Mouse (Mus musculus) heart, embryonic 12.5 days (tissue): ENCODE results near the gene Hoxd11. TPM values are rescaled to one million over a fixed set of nuclear protein-coding genes. Genes with fewer than 3 reads are reported as not detected.

Experiments used
- ATAC-seq: fragments of 200-750 bp; cut with Nextera tagmentation; 2 replicates; pipeline ENCODE4 v1.8.0; 2017; ENCODE audit warnings: moderate TSS enrichment, moderate library complexity; ENCODE audit not compliant: insufficient number of reproducible peaks, low FRiP score
- H3K27ac ChIP-seq: fragments of 300-500 bp; sonication (generic); 2 replicates; pipeline ENCODE4 v1.5.1; 2016; ENCODE audit warnings: mild to moderate bottlenecking, moderate library complexity; ENCODE audit not compliant: poor library complexity, severe bottlenecking
- H3K27me3 ChIP-seq: fragments of 300-500 bp; sonication (generic); replicated peaks from 2 replicates; pipeline ENCODE4 v1.6.1; 2016; ENCODE audit warnings: mild to moderate bottlenecking, moderate library complexity
- H3K36me3 ChIP-seq: fragments of 300-500 bp; sonication (generic); 2 replicates; pipeline ENCODE4 v1.6.1; 2016; ENCODE audit warnings: mild to moderate bottlenecking, moderate library complexity
- H3K4me1 ChIP-seq: fragments of 300-500 bp; sonication (generic); replicated peaks from 2 replicates; pipeline ENCODE4 v1.6.1; 2016; ENCODE audit warnings: mild to moderate bottlenecking
- H3K4me2 ChIP-seq: fragments of 300-500 bp; sonication (generic); 2 replicates; pipeline ENCODE4 v1.6.1; 2016; ENCODE audit warnings: mild to moderate bottlenecking, moderate library complexity
- H3K4me3 ChIP-seq: fragments of 300-500 bp; sonication (generic); 2 replicates; pipeline ENCODE4 v1.5.1; 2016; ENCODE audit warnings: mild to moderate bottlenecking
- H3K9ac ChIP-seq: fragments of 300-500 bp; sonication (generic); 2 replicates; pipeline ENCODE4 v1.6.1; 2016; ENCODE audit warnings: mild to moderate bottlenecking, moderate library complexity
- H3K9me3 ChIP-seq: fragments of 300-500 bp; sonication (generic); replicated peaks from 2 replicates; pipeline ENCODE4 v1.6.1; 2016; ENCODE audit warnings: mild to moderate bottlenecking, moderate library complexity
- WGBS: fragments of 180-500 bp; shearing (Covaris S2); methylation state at CpG from one replicate; pipeline ENCODE4 v1.1.7; 2016; 5-methylcytosine and 5-hydroxymethylcytosine counted together
- polyA plus RNA-seq: library from polyadenylated mRNA; unstranded; fragments of >200 nt; fragmentation: Nextera tagmentation; extraction: Ambion mirVana; gene quantifications from 2 replicates; pipeline ENCODE4 v1.2.1, GENCODE M21; 2016

Hoxd11 gene
- polyA plus RNA-seq, 1 experiment from 2014 or later, result not detected

DNA sequence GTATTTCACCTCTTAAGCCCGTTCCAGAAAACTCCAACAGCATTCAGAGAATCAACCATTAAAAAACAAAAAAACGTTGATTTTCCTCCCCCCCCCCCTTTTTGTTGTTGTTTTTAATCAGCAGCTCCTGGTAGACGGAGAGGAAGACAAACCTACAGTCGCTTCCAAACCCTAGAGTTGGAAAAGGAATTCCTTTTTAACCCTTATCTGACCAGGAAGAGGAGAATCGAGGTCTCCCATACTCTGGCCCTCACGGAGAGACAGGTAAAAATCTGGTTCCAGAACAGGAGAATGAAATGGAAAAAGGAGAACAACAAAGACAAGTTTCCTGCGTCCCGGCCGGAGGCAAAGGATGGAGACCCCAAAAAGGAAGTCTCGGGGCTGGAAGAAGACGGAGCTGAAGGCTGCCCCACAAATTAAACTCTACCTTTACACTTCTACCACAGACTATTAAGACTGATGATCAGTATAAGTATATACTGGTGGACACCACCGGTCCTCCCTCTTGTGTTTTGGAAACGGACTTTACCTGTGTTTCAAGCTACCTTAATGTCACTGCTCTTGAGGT, 27.1 kb downstream of the Hoxd11 start:
- Histone ChIP-seq H3K27me3 (peaks cover 89% of the 10 kb centered on the region), H3K4me3 (no peak overlapping the region), H3K9me3 (no peaks in the 10 kb centered on the region), H3K27ac (no peak overlapping the region), H3K4me2 (no peak overlapping the region), H3K9ac (no peak overlapping the region), H3K36me3 (no peaks in the 10 kb centered on the region), H3K4me1 (peaks cover 13% of the 10 kb centered on the region)
- no peak for ATAC-seq
- 2% methylated on average over 13 of the region's 13 CpGs for WGBS

DNA sequence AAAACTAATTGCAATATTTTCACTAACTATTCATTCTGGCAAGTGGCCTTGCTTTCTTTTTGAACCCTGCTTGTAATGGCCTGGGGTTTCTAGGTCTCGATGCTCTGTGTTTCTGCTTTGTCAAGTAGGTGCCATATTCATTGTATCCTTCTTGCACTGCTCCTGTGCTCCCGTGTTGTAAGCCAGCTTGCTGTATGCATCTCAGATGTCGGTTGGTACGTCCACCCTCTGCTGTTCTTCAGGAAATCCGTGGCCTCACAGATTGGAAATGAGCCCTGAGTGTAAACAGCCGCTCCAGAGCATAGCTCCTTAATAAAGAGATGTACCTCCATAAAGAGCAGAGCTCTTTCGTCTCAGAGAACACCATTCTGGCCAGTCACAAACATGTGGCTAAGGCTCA, 28.2 kb downstream of the Hoxd11 start:
- no peak overlapping the region for H3K9ac ChIP-seq
- H3K4me2 ChIP-seq, result no peak overlapping the region
- H3K4me3 ChIP-seq, result no peak overlapping the region
- WGBS, result 11% methylated on average over 7 of the region's 7 CpGs
- no peaks in the 10 kb centered on the region for H3K9me3 ChIP-seq
- H3K27me3 ChIP-seq, result peaks cover 96% of the 10 kb centered on the region
- H3K36me3 ChIP-seq, result no peaks in the 10 kb centered on the region
- peaks cover 23% of the 10 kb centered on the region for H3K4me1 ChIP-seq
- no peak for ATAC-seq
- H3K27ac ChIP-seq, result no peak overlapping the region

DNA sequence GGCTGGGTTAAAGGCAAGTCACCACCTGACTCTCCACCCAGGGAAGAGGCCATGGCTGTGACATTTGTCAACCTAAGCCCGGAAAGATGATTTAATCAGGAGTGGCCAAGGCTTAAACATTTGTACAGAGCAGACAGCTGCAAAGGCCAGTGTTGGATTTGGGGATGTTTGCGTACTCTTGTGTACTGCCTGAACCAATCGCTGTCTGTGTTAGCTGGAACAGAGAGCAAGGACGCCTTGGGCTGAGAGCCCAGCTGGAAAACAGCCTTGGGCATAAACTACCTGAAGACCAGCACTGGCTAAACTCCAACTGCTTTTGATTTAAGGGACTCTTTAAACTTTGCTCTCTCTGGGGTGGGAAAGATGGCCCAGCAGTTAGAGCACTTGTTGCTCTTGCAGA, 29.3 kb downstream of the Hoxd11 start:
- ATAC-seq, result no peak
- no peaks in the 10 kb centered on the region for H3K36me3 ChIP-seq
- no peak overlapping the region for H3K4me3 ChIP-seq
- H3K4me2 ChIP-seq, result no peak overlapping the region
- H3K27ac ChIP-seq, result no peak overlapping the region
- no peaks in the 10 kb centered on the region for H3K9me3 ChIP-seq
- H3K4me1 ChIP-seq, result peaks cover 23% of the 10 kb centered on the region
- H3K27me3 ChIP-seq, result peaks cover 93% of the 10 kb centered on the region
- H3K9ac ChIP-seq, result no peak overlapping the region
- 16% methylated on average over 4 of the region's 4 CpGs for WGBS

DNA sequence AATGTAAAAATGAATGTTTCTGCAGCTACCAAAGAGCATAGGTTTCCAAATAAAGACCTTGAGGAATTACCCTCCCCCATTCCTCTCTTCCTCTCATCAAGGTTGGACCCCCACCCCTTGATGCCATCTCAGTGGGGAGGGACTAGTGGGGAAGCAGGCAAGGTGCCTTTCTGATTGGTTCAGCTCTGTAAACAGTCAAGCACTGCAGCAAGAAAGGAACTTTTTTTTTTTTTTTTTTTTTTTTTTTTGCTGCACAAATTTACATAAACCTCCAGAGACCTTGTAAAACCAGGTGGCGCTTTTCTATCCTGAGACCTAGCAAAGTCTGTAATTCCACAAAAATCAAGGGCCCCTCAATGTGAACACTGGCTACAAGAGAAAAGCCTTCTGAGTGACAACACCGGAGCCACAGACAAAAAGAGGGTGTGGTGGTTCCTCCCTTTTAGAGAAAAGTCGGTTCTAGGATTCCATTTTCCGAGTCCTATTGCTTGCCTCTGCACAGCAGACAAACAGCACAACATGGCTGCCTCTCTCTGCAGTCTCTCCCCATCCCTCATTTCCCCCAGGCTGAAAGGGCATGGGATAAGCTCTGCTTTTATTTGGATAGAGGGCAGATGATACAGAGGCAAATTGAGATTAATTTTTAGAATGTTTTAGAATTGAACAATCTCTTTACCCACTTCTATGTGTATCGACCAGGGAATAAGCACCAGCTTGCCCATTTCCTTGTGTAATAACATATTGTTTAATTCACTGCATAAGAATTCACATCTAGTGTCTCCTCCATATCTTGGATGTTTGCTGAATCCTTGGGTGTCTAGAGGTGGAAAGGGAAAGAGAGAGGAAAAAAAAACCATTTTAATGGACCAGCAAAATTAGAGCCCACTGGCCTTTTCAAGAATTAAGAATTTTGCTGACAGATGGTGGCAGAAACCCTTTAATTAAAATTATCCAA, 30.4 kb downstream of the Hoxd11 start:
- Histone ChIP-seq H3K36me3 (no peaks in the 10 kb centered on the region), H3K9me3 (no peaks in the 10 kb centered on the region), H3K27ac (no peak overlapping the region), H3K4me3 (no peak overlapping the region), H3K4me2 (no peak overlapping the region), H3K9ac (no peak overlapping the region), H3K4me1 (peaks cover 20% of the 10 kb centered on the region), H3K27me3 (peaks cover 93% of the 10 kb centered on the region)
- ATAC-seq, result no peak
- WGBS, result 7% methylated on average over 5 of the region's 5 CpGs

DNA sequence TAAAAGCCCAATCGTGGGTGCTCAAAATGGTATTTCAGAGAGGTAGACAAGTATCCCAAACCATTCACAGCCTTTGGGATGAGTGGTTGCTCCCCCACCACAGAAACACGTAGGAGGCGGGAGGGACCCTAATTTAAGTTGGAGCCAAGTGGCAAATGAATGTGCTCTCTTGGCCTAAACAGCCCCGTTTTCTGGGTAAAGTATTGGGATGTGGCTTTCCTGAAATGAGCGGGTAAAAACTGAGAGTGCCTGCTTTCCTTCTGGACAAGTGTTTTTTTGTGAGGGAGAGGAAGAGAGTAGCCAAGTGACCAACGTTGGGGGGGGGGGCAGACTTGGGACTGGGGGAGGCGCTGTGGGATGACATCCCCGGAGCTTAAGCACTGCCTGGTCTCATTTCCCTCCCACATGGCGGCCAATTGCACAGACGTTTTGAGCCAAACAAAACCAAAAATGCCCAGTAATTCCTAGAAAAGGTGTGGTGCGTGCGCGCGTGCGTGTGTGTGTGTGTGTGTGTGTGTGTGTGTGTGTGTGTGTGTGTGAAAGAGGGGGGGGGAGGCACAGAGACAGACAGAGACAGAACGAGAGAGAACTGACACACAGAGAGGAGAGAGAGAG, 31.7 kb downstream of the Hoxd11 start:
- Histone ChIP-seq H3K4me2 (no peak overlapping the region), H3K27ac (no peak overlapping the region), H3K9ac (no peak overlapping the region), H3K36me3 (no peaks in the 10 kb centered on the region), H3K9me3 (no peaks in the 10 kb centered on the region), H3K4me3 (no peak overlapping the region), H3K4me1 (peaks cover 13% of the 10 kb centered on the region), H3K27me3 (peaks cover 94% of the 10 kb centered on the region)
- WGBS, result 2% methylated on average over 16 of the region's 16 CpGs
- no peak for ATAC-seq

DNA sequence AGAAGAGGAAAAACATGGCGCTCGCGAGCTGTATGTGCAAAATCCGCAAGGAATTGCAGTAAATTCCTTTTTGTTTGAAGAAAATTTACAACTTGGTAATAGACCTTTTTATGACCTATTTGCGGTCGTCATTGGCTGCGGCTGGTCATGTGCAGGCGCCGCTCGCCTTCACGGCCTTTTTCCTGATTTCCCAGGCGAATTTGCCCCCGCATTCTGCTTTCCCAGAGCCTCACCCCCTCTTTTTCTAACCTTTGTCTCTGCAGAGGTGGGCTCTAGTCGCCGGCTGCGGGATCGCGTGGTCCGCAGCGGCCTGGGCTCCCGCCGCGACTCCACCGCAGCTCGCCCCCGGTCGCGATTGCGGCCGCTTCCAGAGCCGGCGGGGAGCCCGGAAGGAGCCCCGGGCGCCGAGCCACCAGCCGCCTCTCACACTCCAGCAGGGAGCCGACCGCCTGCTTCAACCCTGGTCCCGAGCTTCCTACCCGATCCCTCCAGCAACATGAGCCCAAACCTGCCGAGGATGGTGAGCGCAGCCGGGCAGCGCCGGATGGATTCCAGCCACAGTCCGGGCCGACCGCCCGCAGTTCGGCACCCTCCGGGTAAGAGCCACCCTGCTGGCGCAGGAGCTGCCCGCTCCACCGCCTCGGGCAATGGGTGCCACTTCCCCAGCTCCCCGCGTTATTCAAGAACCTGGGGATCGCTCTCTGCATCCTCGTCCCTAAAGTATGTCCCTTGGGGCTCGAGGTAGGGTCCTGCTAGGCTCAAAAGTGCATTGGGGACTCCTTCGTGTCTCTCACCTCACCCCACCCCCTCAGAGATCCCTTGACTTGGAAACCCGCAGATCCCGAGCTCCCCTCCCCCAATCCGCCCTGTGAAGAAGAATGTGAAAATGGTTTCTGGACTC, 32.6 kb downstream of the Hoxd11 start, which contains the start of the genes Hoxd3 and Hoxd4:
Gene Hoxd3, plus strand, starts transcription at position 207 of the 901 bp plus-strand sequence.
Gene Hoxd4, plus strand, starts transcription at position 209 of the 901 bp plus-strand sequence.
- peak within 1 kb of the TSS; percentile 51 for H3K4me3 ChIP-seq
- peak within 1 kb of the TSS; percentile 77 for H3K4me2 ChIP-seq
- H3K9ac ChIP-seq, result peak within 1 kb of the TSS; percentile 34; the same call in 1 of the 2 replicates
- peak; percentile 18; the same call in 1 of the 2 replicates for ATAC-seq
- H3K27ac ChIP-seq, result no peak within 1 kb of the TSS
- no peaks in the 10 kb centered on the region for H3K9me3 ChIP-seq
- H3K27me3 ChIP-seq, result peaks cover 95% of the 10 kb centered on the region
- under 1% methylated on average over 65 of the region's 65 CpGs for WGBS
- H3K36me3 ChIP-seq, result no peaks in the 10 kb centered on the region
- peaks cover 13% of the 10 kb centered on the region for H3K4me1 ChIP-seq

DNA sequence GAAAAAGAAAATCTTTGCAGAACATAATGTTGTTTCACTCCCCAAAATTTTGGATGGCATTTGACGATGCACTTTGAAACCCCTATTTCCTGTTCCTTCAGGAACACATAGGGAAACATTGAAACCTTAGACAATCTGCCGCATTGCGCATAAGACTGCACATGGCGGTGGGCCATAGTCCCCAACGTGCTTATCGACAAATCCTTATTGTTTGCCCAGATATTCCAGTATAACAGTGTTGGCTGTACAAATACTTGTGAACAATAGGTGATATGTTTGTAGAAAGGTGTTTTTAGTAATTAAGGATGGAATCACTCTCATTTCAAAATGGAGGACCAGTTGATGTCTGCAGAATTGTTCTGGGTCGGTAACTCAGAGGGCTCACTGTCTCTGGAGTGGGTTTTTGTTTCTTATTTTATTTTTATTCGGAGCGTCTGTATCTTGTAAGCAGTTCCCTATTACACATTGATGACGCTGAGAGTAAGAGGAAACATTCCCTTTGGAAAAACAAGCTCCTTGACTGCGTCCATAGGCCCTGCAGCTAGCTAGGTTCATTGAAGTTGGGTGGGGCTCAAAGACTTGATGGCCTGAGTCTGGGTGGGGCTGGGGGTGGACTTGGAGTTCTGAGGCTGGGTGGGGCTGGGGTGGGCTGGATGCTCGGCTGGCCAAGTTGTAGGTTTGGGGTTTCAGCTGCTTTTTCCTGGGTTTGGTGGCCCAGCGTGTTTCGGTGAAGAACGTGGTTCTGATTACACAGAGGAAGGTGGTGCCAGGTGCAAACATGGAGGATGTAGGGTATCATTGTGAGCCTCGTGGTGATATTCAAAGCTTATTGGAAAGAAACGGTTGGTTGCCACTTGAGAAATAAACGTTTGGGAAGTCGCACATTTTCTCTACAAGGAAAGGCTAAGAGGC, 34.1 kb downstream of the Hoxd11 start:
- Histone ChIP-seq H3K9ac (no peak overlapping the region), H3K4me1 (peaks cover 13% of the 10 kb centered on the region), H3K27me3 (peaks cover 96% of the 10 kb centered on the region), H3K27ac (no peak overlapping the region), H3K4me3 (no peak overlapping the region), H3K36me3 (no peaks in the 10 kb centered on the region), H3K4me2 (no peak overlapping the region), H3K9me3 (no peaks in the 10 kb centered on the region)
- WGBS, result 6% methylated on average over 19 of the region's 19 CpGs
- no peak for ATAC-seq

DNA sequence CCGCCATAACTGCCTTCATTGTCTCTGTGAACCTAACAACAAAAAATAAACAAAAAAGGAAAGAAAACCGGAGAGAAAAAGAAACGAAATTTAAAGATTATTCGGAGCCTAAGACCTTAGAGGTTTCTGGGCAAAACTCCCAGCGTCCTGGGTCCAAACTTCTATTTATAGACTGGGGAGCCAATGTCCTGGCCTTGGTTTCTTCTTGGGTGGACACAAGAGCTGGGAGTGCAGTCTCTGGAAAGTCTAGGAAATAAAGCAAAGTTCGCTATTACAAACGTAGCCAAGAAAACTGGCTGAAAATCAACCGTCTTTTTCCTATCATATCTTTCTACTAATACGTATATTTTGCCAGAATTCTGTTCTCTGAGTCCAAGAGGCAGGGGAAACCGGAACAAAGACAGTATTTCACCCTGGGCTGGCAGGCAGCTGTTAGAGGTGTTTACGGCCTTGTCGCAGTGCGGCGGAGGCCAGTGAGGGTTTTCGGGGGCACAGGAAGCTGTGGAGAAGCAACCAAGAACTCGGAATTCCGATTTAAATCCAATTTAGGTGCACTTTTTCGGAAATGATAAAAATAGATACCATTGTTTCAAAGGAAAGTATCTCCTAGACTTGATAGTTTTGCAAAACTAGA, 34.9 kb downstream of the Hoxd11 start:
- Histone ChIP-seq H3K9ac (no peak overlapping the region), H3K27ac (no peak overlapping the region), H3K36me3 (no peaks in the 10 kb centered on the region), H3K27me3 (peaks cover 96% of the 10 kb centered on the region), H3K4me3 (no peak overlapping the region), H3K4me2 (no peak overlapping the region), H3K9me3 (no peaks in the 10 kb centered on the region), H3K4me1 (peaks cover 13% of the 10 kb centered on the region)
- WGBS, result 8% methylated on average over 18 of the region's 18 CpGs
- no peak for ATAC-seq

DNA sequence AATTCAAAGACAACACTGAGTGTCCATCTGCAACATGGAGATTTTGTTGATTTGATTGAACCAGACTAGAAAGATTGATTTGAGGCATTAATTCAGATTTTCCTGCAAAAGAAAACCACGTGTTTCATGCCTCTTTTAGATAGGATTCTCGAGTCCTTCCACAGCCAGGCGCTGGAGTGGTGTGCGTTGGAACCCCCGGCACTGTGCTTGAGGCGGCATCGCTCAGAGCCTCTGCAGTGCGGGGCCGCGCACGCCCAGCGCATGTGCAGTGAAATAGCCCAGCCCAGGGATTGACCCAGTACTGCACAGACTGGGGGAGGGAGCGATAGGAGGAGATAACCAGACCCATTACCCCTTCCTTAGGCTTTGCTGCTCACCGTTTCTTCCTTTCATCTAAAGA, 35.5 kb downstream of the Hoxd11 start:
- no peak overlapping the region for H3K9ac ChIP-seq
- peak; percentile 57; the same call in 1 of the 2 replicates for ATAC-seq
- WGBS, result 0% methylated on average over 14 of the region's 14 CpGs
- H3K27me3 ChIP-seq, result peaks cover 96% of the 10 kb centered on the region
- no peak overlapping the region for H3K4me3 ChIP-seq
- no peaks in the 10 kb centered on the region for H3K36me3 ChIP-seq
- H3K4me1 ChIP-seq, result peaks cover 13% of the 10 kb centered on the region
- H3K9me3 ChIP-seq, result no peaks in the 10 kb centered on the region
- no peak overlapping the region for H3K4me2 ChIP-seq
- H3K27ac ChIP-seq, result no peak overlapping the region
